Mouse (Mus musculus) embryonic fibroblast, embryonic 13.5 days (primary cell): ENCODE results near the gene Pde4d.

ENCODE experiments used
- CTCF ChIP-seq: IDR thresholded peaks from 2 replicates; pipeline ENCODE4 v1.5.1; 2011; ENCODE audit warnings: mild to moderate bottlenecking, control low read depth, low read length, moderate library complexity, borderline replicate concordance; ENCODE audit not compliant: insufficient read depth
- POLR2A ChIP-seq: IDR thresholded peaks from 2 replicates; pipeline ENCODE4 v1.6.1; 2011; ENCODE audit warnings: low read depth, mild to moderate bottlenecking, control low read depth, low read length, moderate library complexity

DNA sequence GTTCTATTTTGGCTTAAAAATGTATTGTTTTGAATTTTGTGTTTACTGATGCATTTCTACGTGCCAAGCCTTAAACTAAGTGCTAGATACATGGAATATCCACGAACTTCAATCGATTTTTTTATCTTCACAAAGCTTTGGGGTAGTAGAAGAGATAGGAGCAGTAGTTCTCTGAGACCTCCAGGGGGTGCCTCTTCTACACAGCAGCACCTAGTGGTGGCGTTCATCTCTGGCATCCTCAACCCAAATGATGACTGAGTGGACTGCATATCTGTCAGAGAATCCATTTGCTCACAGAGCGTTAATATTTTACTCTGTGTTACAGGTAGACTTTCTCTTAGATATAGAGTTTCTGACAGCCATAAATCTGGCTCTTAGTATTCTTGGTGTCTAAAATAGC, 272.5 kb downstream of the Pde4d start:
- TF ChIP-seq POLR2A (no peak), CTCF (no peak)
